Mouse (Mus musculus): ENCODE measurements around the gene Fzd9. TPM values are rescaled to one million over a fixed set of nuclear protein-coding genes. Genes with fewer than 3 reads are reported as not detected.

Gene Fzd9
- polyA plus RNA-seq, 1 experiment from 2014 or later = 0.58 TPM

DNA sequence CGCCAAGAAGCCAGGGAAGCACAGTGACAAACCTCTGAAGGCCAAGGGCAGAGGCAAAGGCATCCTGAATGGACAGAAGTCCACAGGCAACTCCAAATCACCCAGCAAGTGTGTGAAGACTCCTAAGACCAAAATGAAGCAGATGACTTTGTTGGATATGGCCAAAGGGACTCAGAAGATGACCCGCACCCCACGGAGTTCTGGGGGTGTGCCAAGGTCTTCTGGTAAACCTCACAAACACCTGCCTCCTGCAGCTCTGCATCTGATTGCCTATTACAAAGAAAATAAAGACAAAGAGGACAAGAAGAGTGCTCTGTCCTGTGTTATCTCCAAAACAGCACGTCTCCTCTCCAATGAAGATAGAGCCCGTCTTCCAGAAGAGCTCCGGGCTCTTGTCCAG is 34.2 kb downstream of the Fzd9 start:
- H3K9me3 ChIP-seq (replicated peaks) = no peaks in the 10 kb centered on the region
- no peak overlapping the region for H3K4me2 ChIP-seq
- H3K9ac ChIP-seq = no peak overlapping the region
- H3K4me1 ChIP-seq = no peaks in the 10 kb centered on the region
- WGBS (ENCODE audit: insufficient replicate concordance) = 90% methylated on average over 6 of the region's 6 CpGs
- H3K27me3 ChIP-seq (replicated peaks) = no peaks in the 10 kb centered on the region
- H3K27ac ChIP-seq = no peak overlapping the region
- H3K36me3 ChIP-seq = peaks cover 100% of the 10 kb centered on the region
- no peak overlapping the region for H3K4me3 ChIP-seq
- ATAC-seq = no peak

DNA sequence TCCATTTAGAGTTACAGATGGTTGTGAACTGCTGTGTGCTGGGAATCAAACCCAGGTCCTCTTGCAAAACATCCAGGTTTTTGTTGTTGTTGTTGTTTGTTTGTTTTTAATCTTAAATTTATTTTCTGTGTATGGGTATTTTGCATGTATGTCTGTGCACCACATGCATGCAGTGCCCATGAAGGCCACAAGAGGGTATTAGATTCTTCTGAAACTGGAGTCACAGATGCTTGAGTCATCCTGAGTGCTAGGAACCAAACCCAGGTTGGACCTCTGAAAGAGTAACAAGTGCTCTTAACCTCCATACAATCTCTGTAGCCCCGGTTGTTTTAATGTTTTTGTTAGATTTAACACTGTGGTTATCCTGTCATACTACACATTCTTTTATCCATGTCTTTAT is 42.8 kb downstream of the Fzd9 start:
- H3K27me3 ChIP-seq (replicated peaks) = no peaks in the 10 kb centered on the region
- H3K4me1 ChIP-seq = no peaks in the 10 kb centered on the region
- WGBS (ENCODE audit: insufficient replicate concordance) = 92% methylated on average over 1 of the region's 1 CpGs
- H3K9ac ChIP-seq = no peak overlapping the region
- no peaks in the 10 kb centered on the region for H3K9me3 ChIP-seq (replicated peaks)
- H3K4me2 ChIP-seq = no peak overlapping the region
- peaks cover 98% of the 10 kb centered on the region for H3K36me3 ChIP-seq
- H3K4me3 ChIP-seq = no peak overlapping the region
- H3K27ac ChIP-seq = no peak overlapping the region
- ATAC-seq = no peak

DNA sequence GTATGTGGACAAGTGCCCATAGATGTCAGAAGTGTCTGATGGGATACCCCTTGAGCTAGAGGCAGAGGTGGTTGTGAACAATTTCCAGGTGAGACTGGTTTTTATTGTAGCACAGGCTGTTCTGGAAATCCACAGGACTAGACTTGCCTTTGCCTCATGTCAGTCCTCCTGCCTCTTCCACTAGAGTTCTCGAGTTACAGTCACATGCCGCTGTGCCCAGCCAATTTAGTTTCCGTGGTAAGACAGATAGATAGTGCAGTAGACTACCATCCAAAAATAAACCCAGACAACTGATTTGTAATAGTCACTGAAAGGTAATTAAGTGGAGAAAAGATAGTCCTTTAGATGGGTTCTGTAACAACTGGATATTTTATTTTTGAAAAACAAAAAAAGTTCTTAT is 48.3 kb downstream of the Fzd9 start:
- no peak overlapping the region for H3K27ac ChIP-seq
- peaks cover 94% of the 10 kb centered on the region for H3K36me3 ChIP-seq
- WGBS (ENCODE audit: insufficient replicate concordance) = 76% methylated on average over 3 of the region's 3 CpGs
- no peaks in the 10 kb centered on the region for H3K9me3 ChIP-seq (replicated peaks)
- H3K27me3 ChIP-seq (replicated peaks) = no peaks in the 10 kb centered on the region
- no peak overlapping the region for H3K4me3 ChIP-seq
- no peak overlapping the region for H3K4me2 ChIP-seq
- no peak for ATAC-seq
- H3K9ac ChIP-seq = no peak overlapping the region
- no peaks in the 10 kb centered on the region for H3K4me1 ChIP-seq

Small RNA genes within 50 kb of the gene (microRNA-seq; reads per million reads assigned to microRNA genes)
- gene Gm25315 = not detected

Other genes starting within 250 kb of the Fzd9 start
- 39.1 and 45.3 TPM in 2 replicates for gene Abhd11, start 242.1 kb downstream of the Fzd9 start, polyA plus RNA-seq (2016; fragmentation: Nextera tagmentation; extraction: Ambion mirVana)
- gene Stx1a, start 227.7 kb downstream of the Fzd9 start, polyA plus RNA-seq (2016; fragmentation: Nextera tagmentation; extraction: Ambion mirVana) = 2.7 and 2.8 TPM in 2 replicates
- gene Dnajc30, start 187.0 kb downstream of the Fzd9 start, polyA plus RNA-seq (2016; fragmentation: Nextera tagmentation; extraction: Ambion mirVana) = 15.9 and 19.1 TPM in 2 replicates
- 97.8 and 104 TPM in 2 replicates for gene Bud23, start 186.3 kb downstream of the Fzd9 start, polyA plus RNA-seq (2016; fragmentation: Nextera tagmentation; extraction: Ambion mirVana)
- 1.2 and 1.3 TPM in 2 replicates for gene Vps37d, start 173.0 kb downstream of the Fzd9 start, polyA plus RNA-seq (2016; fragmentation: Nextera tagmentation; extraction: Ambion mirVana)
- gene Mlxipl, start 161.3 kb downstream of the Fzd9 start, polyA plus RNA-seq (2016; fragmentation: Nextera tagmentation; extraction: Ambion mirVana) = 11.6 and 12.2 TPM in 2 replicates
- 17.1 and 18.9 TPM in 2 replicates for gene Tbl2, start 101.6 kb downstream of the Fzd9 start, polyA plus RNA-seq (2016; fragmentation: Nextera tagmentation; extraction: Ambion mirVana)
- gene Bcl7b, start 82.9 kb downstream of the Fzd9 start, polyA plus RNA-seq (2016; fragmentation: Nextera tagmentation; extraction: Ambion mirVana) = 38.2 and 44.3 TPM in 2 replicates
- 35.2 and 37.6 TPM in 2 replicates for gene Baz1b, start 64.0 kb downstream of the Fzd9 start, polyA plus RNA-seq (2016; fragmentation: Nextera tagmentation; extraction: Ambion mirVana)
- gene Fkbp6, start 98.8 kb upstream of the Fzd9 start, polyA plus RNA-seq (2016; fragmentation: Nextera tagmentation; extraction: Ambion mirVana) = 0.13 and 0.26 TPM in 2 replicates
- gene Trim50, start 102.1 kb upstream of the Fzd9 start, polyA plus RNA-seq (2016; fragmentation: Nextera tagmentation; extraction: Ambion mirVana) = not detected in 2 replicates
- 30.9 and 33.6 TPM in 2 replicates for gene Nsun5, start 118.7 kb upstream of the Fzd9 start, polyA plus RNA-seq (2016; fragmentation: Nextera tagmentation; extraction: Ambion mirVana)
- 12.2 and 13.8 TPM in 2 replicates for gene Pom121, start 143.3 kb upstream of the Fzd9 start, polyA plus RNA-seq (2016; fragmentation: Nextera tagmentation; extraction: Ambion mirVana)